Mouse (Mus musculus) liver, embryonic 12.5 days (tissue): Measurements from ENCODE around the gene Syt2. TPM values are rescaled to one million over a fixed set of nuclear protein-coding genes. Genes with fewer than 3 reads are reported as not detected.

Experiments
- ATAC-seq: fragments of 200-750 bp; cut with Nextera tagmentation; 2 replicates; pipeline ENCODE4 v1.8.0; 2017; ENCODE audit warnings: moderate number of reproducible peaks, mild to moderate bottlenecking, moderate library complexity
- H3K27ac ChIP-seq: fragments of 300-500 bp; sonication (generic); 2 replicates; pipeline ENCODE4 v1.5.1; 2016; ENCODE audit warnings: mild to moderate bottlenecking
- H3K27me3 ChIP-seq: fragments of 300-500 bp; sonication (generic); replicated peaks from 2 replicates; pipeline ENCODE4 v1.6.1; 2016; ENCODE audit warnings: mild to moderate bottlenecking, moderate library complexity
- H3K36me3 ChIP-seq: fragments of 300-500 bp; sonication (generic); 2 replicates; pipeline ENCODE4 v1.6.1; 2016; ENCODE audit warnings: mild to moderate bottlenecking, moderate library complexity
- H3K4me1 ChIP-seq: fragments of 300-500 bp; sonication (generic); 2 replicates; pipeline ENCODE4 v1.6.1; 2016
- H3K4me2 ChIP-seq: fragments of 300-500 bp; sonication (generic); 2 replicates; pipeline ENCODE4 v1.6.1; 2016; ENCODE audit warnings: mild to moderate bottlenecking, moderate library complexity
- H3K4me3 ChIP-seq: fragments of 300-500 bp; sonication (generic); 2 replicates; pipeline ENCODE4 v1.5.1; 2016; ENCODE audit warnings: mild to moderate bottlenecking, moderate library complexity
- H3K9ac ChIP-seq: fragments of 300-500 bp; sonication (generic); 2 replicates; pipeline ENCODE4 v1.6.1; 2016; ENCODE audit warnings: mild to moderate bottlenecking, moderate library complexity
- H3K9me3 ChIP-seq: fragments of 300-500 bp; sonication (generic); replicated peaks from 2 replicates; pipeline ENCODE4 v1.6.1; 2016; ENCODE audit warnings: mild to moderate bottlenecking, moderate library complexity
- WGBS: fragments of 180-500 bp; shearing (Covaris S2); methylation state at CpG from one replicate; pipeline ENCODE4 v1.1.7; 2016; ENCODE audit not compliant: insufficient replicate concordance; 5-methylcytosine and 5-hydroxymethylcytosine counted together
- polyA plus RNA-seq: library from polyadenylated mRNA; unstranded; fragments of >200 nt; fragmentation: Nextera tagmentation; extraction: Ambion mirVana; gene quantifications from 2 replicates; pipeline ENCODE4 v1.2.1, GENCODE M21; 2016

Gene Syt2
- 0.06 and 0.32 TPM in 2 replicates for polyA plus RNA-seq

GRCm38 (mm10) chr1:134646261-134646962 lies at the start of gene Syt2:
Syt2 (plus strand) TSS chr1:134646677.
- Histone ChIP-seq H3K9me3 (no peaks in the 10 kb centered on the region), H3K36me3 (no peaks in the 10 kb centered on the region), H3K9ac (no peak within 1 kb of the TSS), H3K4me2 (peak within 1 kb of the TSS; percentile 61), H3K27me3 (peaks cover 98% of the 10 kb centered on the region), H3K4me1 (peaks cover 14% of the 10 kb centered on the region; the same call in 1 of the 2 replicates), H3K27ac (no peak within 1 kb of the TSS), H3K4me3 (peak within 1 kb of the TSS; percentile 41)
- WGBS: under 1% methylated on average over 63 of the region's 63 CpGs
- ATAC-seq: peak; percentile 24; the same call in 1 of the 2 replicates

GRCm38 (mm10) chr1:134597339-134598054 lies 49.0 kb upstream of the Syt2 start:
- Histone ChIP-seq H3K9ac (no peak overlapping the region), H3K36me3 (peaks cover 75% of the 10 kb centered on the region), H3K4me3 (no peak overlapping the region), H3K27me3 (no peaks in the 10 kb centered on the region), H3K9me3 (no peaks in the 10 kb centered on the region), H3K27ac (no peak overlapping the region; the same call in 1 of the 2 replicates), H3K4me2 (no peak overlapping the region), H3K4me1 (peaks cover 4% of the 10 kb centered on the region; the same call in 1 of the 2 replicates)
- 24% methylated on average over 9 of the region's 9 CpGs for WGBS
- ATAC-seq: no peak

GRCm38 (mm10) chr1:134604086-134604485 lies 42.4 kb upstream of the Syt2 start:
- no peak overlapping the region for H3K27ac ChIP-seq
- no peak overlapping the region for H3K4me2 ChIP-seq
- H3K36me3 ChIP-seq: peaks cover 74% of the 10 kb centered on the region
- no peaks in the 10 kb centered on the region for H3K9me3 ChIP-seq
- H3K4me3 ChIP-seq: no peak overlapping the region
- no peak overlapping the region for H3K9ac ChIP-seq
- 0 out of 2 replicates have a peak, but pooled peaks cover 3% of the 10 kb centered on the region for H3K4me1 ChIP-seq
- WGBS: 93% methylated on average over 2 of the region's 2 CpGs
- no peaks in the 10 kb centered on the region for H3K27me3 ChIP-seq
- no peak for ATAC-seq

- Histone ChIP-seq H3K4me1 (0 out of 2 replicates have a peak, but pooled peaks cover 3% of the 10 kb centered on the region), H3K4me3 (no peak overlapping the region), H3K36me3 (peaks cover 69% of the 10 kb centered on the region), H3K27ac (no peak overlapping the region), H3K9me3 (no peaks in the 10 kb centered on the region), H3K27me3 (no peaks in the 10 kb centered on the region), H3K9ac (no peak overlapping the region), H3K4me2 (no peak overlapping the region)
- 73% methylated on average over 8 of the region's 8 CpGs for WGBS
- ATAC-seq: no peak
Measured at GRCm38 (mm10) chr1:134605670-134606069, 40.8 kb upstream of the Syt2 start.

- Histone ChIP-seq H3K4me1 (0 out of 2 replicates have a peak, but pooled peaks cover 3% of the 10 kb centered on the region), H3K4me2 (no peak overlapping the region), H3K27ac (no peak overlapping the region), H3K9me3 (no peaks in the 10 kb centered on the region), H3K27me3 (no peaks in the 10 kb centered on the region), H3K9ac (no peak overlapping the region), H3K4me3 (no peak overlapping the region), H3K36me3 (peaks cover 67% of the 10 kb centered on the region)
- ATAC-seq: no peak
- 57% methylated on average over 2 of the region's 2 CpGs for WGBS
Measured at GRCm38 (mm10) chr1:134606381-134606780, 40.1 kb upstream of the Syt2 start.

GRCm38 (mm10) chr1:134607279-134607678 lies 39.2 kb upstream of the Syt2 start:
- Histone ChIP-seq H3K27me3 (no peaks in the 10 kb centered on the region), H3K9ac (no peak overlapping the region), H3K9me3 (no peaks in the 10 kb centered on the region), H3K4me1 (0 out of 2 replicates have a peak, but pooled peaks cover 3% of the 10 kb centered on the region), H3K27ac (no peak overlapping the region), H3K36me3 (peaks cover 64% of the 10 kb centered on the region), H3K4me2 (no peak overlapping the region), H3K4me3 (no peak overlapping the region)
- ATAC-seq: no peak
- 65% methylated on average over 1 of the region's 1 CpGs for WGBS

GRCm38 (mm10) chr1:134609172-134609571 lies 37.3 kb upstream of the Syt2 start:
- no peak overlapping the region for H3K27ac ChIP-seq
- no peak overlapping the region for H3K4me2 ChIP-seq
- H3K4me1 ChIP-seq: peaks cover 7% of the 10 kb centered on the region; the same call in 1 of the 2 replicates
- H3K27me3 ChIP-seq: no peaks in the 10 kb centered on the region
- H3K4me3 ChIP-seq: no peak overlapping the region
- WGBS: 79% methylated on average over 4 of the region's 4 CpGs
- no peak overlapping the region for H3K9ac ChIP-seq
- H3K9me3 ChIP-seq: no peaks in the 10 kb centered on the region
- ATAC-seq: no peak
- H3K36me3 ChIP-seq: peaks cover 68% of the 10 kb centered on the region

- Histone ChIP-seq H3K27me3 (no peaks in the 10 kb centered on the region), H3K4me3 (no peak overlapping the region), H3K9me3 (no peaks in the 10 kb centered on the region), H3K4me1 (peaks cover 19% of the 10 kb centered on the region), H3K9ac (no peak overlapping the region; the same call in 1 of the 2 replicates), H3K36me3 (peaks cover 66% of the 10 kb centered on the region), H3K4me2 (no peak overlapping the region), H3K27ac (no peak overlapping the region)
- WGBS: 71% methylated on average over 5 of the region's 5 CpGs
- peak; percentile 73 for ATAC-seq
Measured at GRCm38 (mm10) chr1:134614554-134614953, 31.9 kb upstream of the Syt2 start.

GRCm38 (mm10) chr1:134614988-134615387 lies 31.5 kb upstream of the Syt2 start:
- no peaks in the 10 kb centered on the region for H3K27me3 ChIP-seq
- H3K9me3 ChIP-seq: no peaks in the 10 kb centered on the region
- H3K36me3 ChIP-seq: peaks cover 70% of the 10 kb centered on the region
- peaks cover 19% of the 10 kb centered on the region for H3K4me1 ChIP-seq
- H3K4me2 ChIP-seq: 0 out of 2 replicates have a peak overlapping the region, but pooled peaks have one; percentile 4
- no peak overlapping the region; the same call in 1 of the 2 replicates for H3K9ac ChIP-seq
- WGBS: 52% methylated on average over 2 of the region's 2 CpGs
- H3K27ac ChIP-seq: peak overlapping the region; percentile 54; the same call in 1 of the 2 replicates
- H3K4me3 ChIP-seq: no peak overlapping the region
- peak; percentile 93 for ATAC-seq

- Histone ChIP-seq H3K27me3 (no peaks in the 10 kb centered on the region), H3K4me1 (peaks cover 19% of the 10 kb centered on the region), H3K36me3 (peaks cover 81% of the 10 kb centered on the region), H3K4me2 (no peak overlapping the region), H3K4me3 (no peak overlapping the region), H3K9ac (no peak overlapping the region), H3K9me3 (no peaks in the 10 kb centered on the region), H3K27ac (no peak overlapping the region)
- ATAC-seq: no peak
- 78% methylated on average over 9 of the region's 9 CpGs for WGBS
Measured at GRCm38 (mm10) chr1:134617656-134618055, 28.8 kb upstream of the Syt2 start.

- Histone ChIP-seq H3K4me1 (peaks cover 14% of the 10 kb centered on the region), H3K9ac (no peak overlapping the region), H3K4me3 (no peak overlapping the region), H3K27me3 (no peaks in the 10 kb centered on the region), H3K9me3 (no peaks in the 10 kb centered on the region), H3K4me2 (no peak overlapping the region), H3K36me3 (peaks cover 90% of the 10 kb centered on the region), H3K27ac (no peak overlapping the region)
- no peak for ATAC-seq
- 82% methylated on average over 4 of the region's 4 CpGs for WGBS
Measured at GRCm38 (mm10) chr1:134625325-134625724, 21.2 kb upstream of the Syt2 start.

GRCm38 (mm10) chr1:134629455-134629854 lies 17.0 kb upstream of the Syt2 start:
- H3K4me2 ChIP-seq: no peak overlapping the region

More at GRCm38 (mm10) chr1:134629455-134629854, 17.0 kb upstream of the Syt2 start:
- 0 out of 2 replicates have a peak, but pooled peaks have one; percentile 54 for ATAC-seq
- Histone ChIP-seq H3K9me3 (no peaks in the 10 kb centered on the region), H3K36me3 (peaks cover 88% of the 10 kb centered on the region), H3K9ac (no peak overlapping the region), H3K4me3 (no peak overlapping the region), H3K4me1 (peaks cover 15% of the 10 kb centered on the region), H3K27me3 (no peaks in the 10 kb centered on the region), H3K27ac (no peak overlapping the region)
- 65% methylated on average over 10 of the region's 10 CpGs for WGBS
